In the genomic region with DNA sequence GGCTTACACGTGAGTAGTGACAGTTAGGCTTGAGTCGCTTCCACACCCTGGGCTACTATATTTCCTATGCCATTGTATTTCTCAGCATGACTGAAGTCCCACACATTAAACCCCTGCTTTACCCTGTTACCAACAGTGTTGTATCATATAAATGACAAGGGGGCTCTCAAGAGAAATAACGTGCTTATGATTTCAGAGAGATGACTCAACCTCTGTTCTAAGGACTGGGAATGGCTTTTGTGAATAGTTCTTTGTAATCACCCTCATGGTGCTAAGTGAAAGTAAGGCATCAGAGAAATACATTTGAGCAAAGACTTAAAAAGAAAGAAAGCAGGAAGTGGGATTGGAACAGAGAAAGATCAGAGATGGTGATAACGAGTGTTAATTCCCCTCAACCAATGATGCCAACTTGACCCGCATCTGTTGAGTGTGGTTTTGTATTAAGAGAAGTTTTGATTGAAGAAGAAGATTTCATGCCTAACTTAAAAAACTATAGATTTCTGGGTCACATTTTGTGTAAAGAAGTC, we compare ENCODE assay signal across 19 mouse cellular contexts.
DNase-seq lines count a peak whose midpoint lies in the region; ATAC-seq lines count a peak whose summit lies in the region.
"Had no signal": no experiment of that assay in that cellular context is flagged by ENCODE, and none has a peak within 500 bp of the region (broad histone marks: within the 10 kb centered on the region; RNA-seq: fewer than 3 reads in every experiment).

No protein-coding gene starts in this region.

- peak; percentile 27 for DNase-seq in thymus, postnatal 0 days (ENCODE audit: low spot score)
- no peak for DNase-seq in thymus, postnatal 36 days
- DNase-seq in kidney, postnatal 14 days = no peak
- DNase-seq in retina, embryonic 14.5 days (ENCODE audit: low spot score) = no peak
- DNase-seq: adrenal gland, adult 2 months; adrenal gland, postnatal 25 days; cerebellum, adult 2 months; cerebellum, postnatal 10 days; gastrocnemius, adult 2 months; gastrocnemius, postnatal 25 days; heart, postnatal 36 days had no signal

- peak; percentile 78 for ATAC-seq in activated CD4-positive, CD25-positive, alpha-beta regulatory T cell, adult 4 months
- ATAC-seq in megakaryocyte progenitor cell, adult 5-6 weeks (replicated peaks; ENCODE audit: poor library complexity) = 0 out of 2 replicates have a peak, but pooled peaks have one; percentile 14
- no peak for ATAC-seq in heart, embryonic 11.5 days (replicated peaks; ENCODE audit: insufficient number of reproducible peaks, low FRiP score, low TSS enrichment)
- ATAC-seq: forebrain, embryonic 14.5 days had no signal

- no peaks in the 10 kb centered on the region for H3K9me3 ChIP-seq in heart, embryonic 11.5 days (replicated peaks; ENCODE audit: control insufficient read depth, low read length)
- H3K9me3 ChIP-seq: embryonic facial prominence, embryonic 10.5 days; G1E; heart, embryonic 13.5 days; hindbrain, embryonic 15.5 days had no signal

- no peaks in the 10 kb centered on the region for H3K36me3 ChIP-seq in heart, embryonic 11.5 days (ENCODE audit: control insufficient read depth, insufficient read depth, low read length)
- H3K36me3 ChIP-seq: embryonic facial prominence, embryonic 10.5 days; G1E had no signal

- no peak overlapping the region for H3K4me2 ChIP-seq in heart, embryonic 11.5 days
- H3K4me2 ChIP-seq: heart, embryonic 13.5 days; hindbrain, embryonic 15.5 days had no signal

- WGBS in heart, embryonic 11.5 days (ENCODE audit: insufficient replicate concordance) = 79% methylated on average over 5 of the region's 5 CpGs

- H3K9ac ChIP-seq in heart, embryonic 11.5 days (ENCODE audit: low read depth, low read length) = no peak overlapping the region
- H3K9ac ChIP-seq: heart, embryonic 13.5 days; hindbrain, embryonic 15.5 days had no signal

- H3K4me1 ChIP-seq in heart, embryonic 11.5 days (ENCODE audit: control insufficient read depth, insufficient read depth, low read length) = peaks cover 7% of the 10 kb centered on the region
- H3K4me1 ChIP-seq: hindbrain, embryonic 15.5 days had no signal

- no peaks in the 10 kb centered on the region for H3K27me3 ChIP-seq in heart, embryonic 11.5 days (ENCODE audit: control insufficient read depth, insufficient read depth, low read length)
- H3K27me3 ChIP-seq: heart, embryonic 13.5 days; hindbrain, embryonic 15.5 days had no signal

- no peak overlapping the region for H3K27ac ChIP-seq in heart, embryonic 11.5 days (ENCODE audit: low read depth, low read length)
- H3K27ac ChIP-seq: embryonic facial prominence, embryonic 10.5 days; gastrocnemius, adult 2 months; heart, embryonic 13.5 days; hindbrain, embryonic 15.5 days had no signal

- no peak overlapping the region for H3K4me3 ChIP-seq in heart, embryonic 11.5 days (ENCODE audit: low read depth, low read length)
- H3K4me3 ChIP-seq: embryonic facial prominence, embryonic 10.5 days; gastrocnemius, adult 2 months; heart, embryonic 13.5 days; hindbrain, embryonic 15.5 days had no signal
